Comparison of ENCODE assay signal across 18 mouse cellular contexts in the genomic region with DNA sequence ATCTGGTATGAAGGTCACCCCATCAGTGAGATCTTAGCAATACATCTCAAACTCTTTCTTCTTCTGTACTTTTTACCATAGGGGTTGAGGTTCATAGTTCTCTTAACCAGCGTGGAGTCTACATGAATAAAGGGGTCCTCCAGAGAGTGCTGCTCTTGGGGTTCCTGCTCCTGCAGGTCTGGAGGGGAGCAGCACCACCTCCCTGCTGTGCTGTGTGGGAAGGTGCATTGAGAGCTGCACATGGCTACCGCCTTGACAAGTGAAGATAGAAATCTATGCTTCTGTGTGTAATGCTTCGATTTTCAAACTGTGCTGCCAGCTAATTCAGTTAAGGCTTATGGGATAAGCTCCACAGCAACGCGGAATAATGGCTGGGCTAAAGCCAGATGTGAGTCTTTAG.
"Had no signal": no experiment of that assay in that cellular context is flagged by ENCODE, and none has a peak within 500 bp of the region (broad histone marks: within the 10 kb centered on the region; RNA-seq: fewer than 3 reads in every experiment).

No protein-coding gene starts in this region.

- H3K27me3 ChIP-seq: limb, embryonic 12.5 days; limb, embryonic 15.5 days; midbrain, embryonic 15.5 days; neural tube, embryonic 13.5 days had no signal

- H3K4me1 ChIP-seq: limb, embryonic 12.5 days; limb, embryonic 15.5 days; midbrain, embryonic 15.5 days; neural tube, embryonic 13.5 days had no signal

- ATAC-seq: intestine, postnatal 0 days; liver, postnatal 0 days; lung, postnatal 0 days; midbrain, embryonic 15.5 days had no signal

- H3K4me2 ChIP-seq: limb, embryonic 12.5 days; limb, embryonic 15.5 days; liver, embryonic 11.5 days; lung, embryonic 14.5 days; midbrain, embryonic 15.5 days; neural tube, embryonic 13.5 days had no signal

- H3K36me3 ChIP-seq: limb, embryonic 15.5 days; midbrain, embryonic 15.5 days; neural tube, embryonic 13.5 days had no signal

- H3K4me3 ChIP-seq: limb, embryonic 12.5 days; limb, embryonic 15.5 days; midbrain, embryonic 15.5 days; myocyte; neural tube, embryonic 13.5 days had no signal

- H3K27ac ChIP-seq: kidney, postnatal 0 days; limb, embryonic 12.5 days; limb, embryonic 15.5 days; liver, embryonic 14.5 days; macrophage; midbrain, embryonic 15.5 days; neural tube, embryonic 13.5 days had no signal

- H3K9ac ChIP-seq: limb, embryonic 12.5 days; limb, embryonic 15.5 days; liver, embryonic 14.5 days; liver, postnatal 0 days; lung, embryonic 14.5 days; midbrain, embryonic 15.5 days; neural tube, embryonic 13.5 days had no signal

- H3K9me3 ChIP-seq: limb, embryonic 12.5 days; limb, embryonic 15.5 days; midbrain, embryonic 15.5 days; neural tube, embryonic 13.5 days had no signal

- DNase-seq: kidney, adult 2 months; kidney, postnatal 25 days; left cerebral cortex, postnatal 4 days; liver, postnatal 0 days; lung, embryonic 14.5 days; thymus, adult 18-20 months; thymus, postnatal 36 days had no signal
